Mouse (Mus musculus) limb, embryonic 14.5 days (tissue): ENCODE results near the gene Gtdc1. TPM values are rescaled to one million over a fixed set of nuclear protein-coding genes. Genes with fewer than 3 reads are reported as not detected.

Source experiments
- ATAC-seq: fragments of 200-750 bp; cut with Nextera tagmentation; 2 replicates; pipeline ENCODE4 v1.8.0; 2017; ENCODE audit warnings: low read depth, moderate number of reproducible peaks, moderate TSS enrichment; ENCODE audit not compliant: low FRiP score
- DNase-seq: peaks from one replicate; pipeline ENCODE4 v3.0.0-alpha.2; 2015; ENCODE audit warnings: low spot score
- H3K27ac ChIP-seq: fragments of 300-500 bp; sonication (generic); replicated peaks from 2 replicates; pipeline ENCODE4 v1.5.1; 2014; ENCODE audit warnings: low read depth, mild to moderate bottlenecking, low read length, moderate library complexity, mixed read lengths
- H3K27me3 ChIP-seq: fragments of 300-500 bp; sonication (generic); 2 replicates; pipeline ENCODE4 v1.6.1; 2014; ENCODE audit warnings: low read length, mixed read lengths; ENCODE audit not compliant: control insufficient read depth, insufficient read depth
- H3K36me3 ChIP-seq: fragments of 300-500 bp; sonication (generic); 2 replicates; pipeline ENCODE4 v1.6.1; 2014; ENCODE audit warnings: mild to moderate bottlenecking, low read length, moderate library complexity, mixed read lengths; ENCODE audit not compliant: control insufficient read depth, insufficient read depth
- H3K4me1 ChIP-seq: fragments of 300-500 bp; sonication (generic); 2 replicates; pipeline ENCODE4 v1.6.1; 2014; ENCODE audit warnings: antibody characterized with exemption, low read length, mixed read lengths; ENCODE audit not compliant: control insufficient read depth, insufficient read depth
- H3K4me2 ChIP-seq: fragments of 300-500 bp; sonication (generic); replicated peaks from 2 replicates; pipeline ENCODE4 v1.6.1; 2014; ENCODE audit warnings: low read depth, mild to moderate bottlenecking, low read length, moderate library complexity; ENCODE audit not compliant: severe bottlenecking
- H3K4me3 ChIP-seq: fragments of 300-500 bp; sonication (generic); replicated peaks from 2 replicates; pipeline ENCODE4 v1.5.1; 2014; ENCODE audit warnings: low read length
- H3K9ac ChIP-seq: fragments of 300-500 bp; sonication (generic); 2 replicates; pipeline ENCODE4 v1.6.1; 2014; ENCODE audit warnings: mild to moderate bottlenecking, low read depth, low read length, moderate library complexity; ENCODE audit not compliant: severe bottlenecking
- H3K9me3 ChIP-seq: fragments of 300-500 bp; sonication (generic); 2 replicates; pipeline ENCODE4 v1.6.1; 2016; ENCODE audit warnings: low read length; ENCODE audit not compliant: control insufficient read depth
- POLR2A ChIP-seq: fragments of 200-500 bp; IDR thresholded peaks from 2 replicates; pipeline ENCODE4 v1.8.0; 2012; ENCODE audit warnings: inconsistent platforms, mild to moderate bottlenecking, moderate library complexity, borderline replicate concordance; ENCODE audit not compliant: insufficient read depth, insufficient read length; ENCODE audit errors: extremely low read depth
- WGBS: fragments of 180-500 bp; shearing (Covaris S2); extraction: QIAGEN DNeasy Blood & Tissue Kit; methylation state at CpG from one replicate; pipeline ENCODE4 v1.1.7; 2014; 5-methylcytosine and 5-hydroxymethylcytosine counted together
- polyA plus RNA-seq, 2 experiments: library from polyadenylated mRNA; depleted of rRNA in 1 of 2; stranded (reverse) in 1 of 2; unstranded in 1 of 2; fragments of >200 nt; fragmentation: Nextera tagmentation in 1 of 2; extraction: Ambion mirVana in 1 of 2; gene quantifications; 2 replicates each; pipeline versions ENCODE4 v1.2.1 to v1.2.3; 2012 to 2014

Gene Gtdc1
- polyA plus RNA-seq, 2 experiments: 14.3 to 22.9 TPM

- no peak for ATAC-seq
- Histone ChIP-seq H3K27me3 (no peaks in the 10 kb centered on the region), H3K9me3 (no peaks in the 10 kb centered on the region), H3K9ac (no peak overlapping the region), H3K27ac (no peak overlapping the region), H3K4me2 (no peak overlapping the region), H3K4me3 (no peak overlapping the region), H3K36me3 (no peaks in the 10 kb centered on the region), H3K4me1 (no peaks in the 10 kb centered on the region)
- no peak for TF ChIP-seq POLR2A
- WGBS: 84% methylated on average over 3 of the region's 3 CpGs
- no peak for DNase-seq
Measured at GRCm38 (mm10) chr2:44960561-44960960, 33.1 kb upstream of the Gtdc1 start.

GRCm38 (mm10) chr2:44957329-44957797 lies 29.9 kb upstream of the Gtdc1 start:
- no peak for TF ChIP-seq POLR2A
- 94% methylated on average over 1 of the region's 1 CpGs for WGBS
- Histone ChIP-seq H3K9me3 (no peaks in the 10 kb centered on the region), H3K9ac (no peak overlapping the region), H3K4me3 (no peak overlapping the region), H3K36me3 (no peaks in the 10 kb centered on the region), H3K27ac (no peak overlapping the region), H3K27me3 (no peaks in the 10 kb centered on the region), H3K4me1 (no peaks in the 10 kb centered on the region), H3K4me2 (no peak overlapping the region)
- ATAC-seq (no peak), DNase-seq (peak; percentile 2)

GRCm38 (mm10) chr2:44956232-44956631 lies 28.8 kb upstream of the Gtdc1 start:
- Histone ChIP-seq H3K4me1 (0 out of 2 replicates have a peak, but pooled peaks cover 3% of the 10 kb centered on the region), H3K27ac (no peak overlapping the region), H3K9me3 (no peaks in the 10 kb centered on the region), H3K27me3 (no peaks in the 10 kb centered on the region), H3K4me2 (no peak overlapping the region), H3K9ac (no peak overlapping the region), H3K36me3 (no peaks in the 10 kb centered on the region), H3K4me3 (no peak overlapping the region)
- ATAC-seq (no peak), DNase-seq (peak; percentile 20)
- WGBS: 59% methylated on average over 3 of the region's 3 CpGs
- TF ChIP-seq POLR2A: no peak

GRCm38 (mm10) chr2:44955506-44955905 lies 28.0 kb upstream of the Gtdc1 start:
- Histone ChIP-seq H3K36me3 (no peaks in the 10 kb centered on the region), H3K9ac (no peak overlapping the region), H3K27ac (no peak overlapping the region), H3K4me2 (no peak overlapping the region), H3K4me1 (0 out of 2 replicates have a peak, but pooled peaks cover 3% of the 10 kb centered on the region), H3K4me3 (no peak overlapping the region), H3K9me3 (no peaks in the 10 kb centered on the region), H3K27me3 (no peaks in the 10 kb centered on the region)
- ATAC-seq (no peak), DNase-seq (no peak)
- WGBS: 86% methylated on average over 6 of the region's 6 CpGs
- TF ChIP-seq POLR2A: no peak

- Histone ChIP-seq H3K4me1 (0 out of 2 replicates have a peak, but pooled peaks cover 3% of the 10 kb centered on the region), H3K36me3 (no peaks in the 10 kb centered on the region), H3K27me3 (no peaks in the 10 kb centered on the region), H3K4me3 (no peak overlapping the region), H3K9me3 (no peaks in the 10 kb centered on the region), H3K27ac (no peak overlapping the region), H3K9ac (no peak overlapping the region), H3K4me2 (no peak overlapping the region)
- TF ChIP-seq POLR2A: no peak
- ATAC-seq: no peak
- WGBS: 80% methylated on average over 1 of the region's 1 CpGs
- DNase-seq: no peak
Measured at GRCm38 (mm10) chr2:44954180-44954579, 26.7 kb upstream of the Gtdc1 start.
